Mouse (Mus musculus) lung, adult 2 months (tissue): ENCODE results near the gene Plpp2.

Experiments used
- CTCF ChIP-seq: fragments of 200-500 bp; IDR thresholded peaks from 2 replicates; pipeline ENCODE4 v1.5.1; 2011; ENCODE audit warnings: mild to moderate bottlenecking, low read length, control low read depth; ENCODE audit not compliant: insufficient read depth
- POLR2A ChIP-seq: fragments of 200-500 bp; IDR thresholded peaks from 2 replicates; pipeline ENCODE4 v1.6.1; 2011; ENCODE audit warnings: low read depth, mild to moderate bottlenecking, control low read depth, low read length, borderline replicate concordance; ENCODE audit errors: extremely low read depth

GRCm38 (mm10) chr10:79559716-79560115 lies 26.1 kb upstream of the Plpp2 start:
- TF ChIP-seq POLR2A (no peak), CTCF (no peak)
